Mouse (Mus musculus): ENCODE measurements around the gene Nrf1. TPM values are rescaled to one million over a fixed set of nuclear protein-coding genes. Genes with fewer than 3 reads are reported as not detected.

Nrf1 gene
- total and polyA plus RNA-seq, 2 experiments = 11.5 to 13.5 TPM

DNA sequence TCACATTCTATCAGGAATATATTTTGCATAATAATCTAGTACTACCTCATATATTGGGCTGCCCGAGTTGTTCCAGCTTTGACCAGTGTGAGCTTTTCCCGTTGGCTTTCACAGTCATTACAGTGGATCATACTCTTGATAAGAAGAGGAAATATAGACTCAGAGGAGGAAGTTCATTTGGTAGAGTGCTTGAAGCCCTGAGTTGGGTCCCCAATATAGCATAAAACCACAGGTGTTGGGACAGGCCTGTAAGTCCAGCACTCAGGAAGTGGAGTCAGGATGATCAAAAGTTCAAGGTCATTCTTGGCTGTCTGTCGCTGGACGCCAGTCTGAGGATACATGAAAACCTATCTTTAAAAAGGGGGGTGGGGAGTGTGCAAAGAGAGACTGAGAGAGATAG, 12.7 kb upstream of the Nrf1 start:
- Histone ChIP-seq H3K4me1 (ENCODE audit: control insufficient read depth, insufficient read depth, low read length) (peaks cover 1% of the 10 kb centered on the region), H3K79me2 (ENCODE audit: control insufficient read depth, insufficient read depth, low read length) (no peaks in the 10 kb centered on the region), H3K4me3 (ENCODE audit: insufficient read depth, low read depth, low read length) (no peak overlapping the region), H3K36me3 (ENCODE audit: control insufficient read depth, insufficient read depth, low read length) (no peaks in the 10 kb centered on the region), H3K27ac (replicated peaks; ENCODE audit: insufficient read depth, low read depth, low read length) (no peak overlapping the region), H3K9ac (ENCODE audit: low read depth, low read length) (no peak overlapping the region), H3K27me3 (ENCODE audit: control insufficient read depth, insufficient read depth, low read length) (no peaks in the 10 kb centered on the region)
- 51% methylated on average over 4 of the region's 4 CpGs for WGBS
- TF ChIP-seq POLR2A (IDR thresholded peaks at IDR 0.05; ENCODE audit: extremely low read depth, insufficient read depth, low read length) = no peak
- no peak for TF ChIP-seq CTCF (IDR thresholded peaks at IDR 0.05; ENCODE audit: low read depth, low read length)
- no peak for DNase-seq (ENCODE audit: extremely low read depth, low read depth, low spot score)

DNA sequence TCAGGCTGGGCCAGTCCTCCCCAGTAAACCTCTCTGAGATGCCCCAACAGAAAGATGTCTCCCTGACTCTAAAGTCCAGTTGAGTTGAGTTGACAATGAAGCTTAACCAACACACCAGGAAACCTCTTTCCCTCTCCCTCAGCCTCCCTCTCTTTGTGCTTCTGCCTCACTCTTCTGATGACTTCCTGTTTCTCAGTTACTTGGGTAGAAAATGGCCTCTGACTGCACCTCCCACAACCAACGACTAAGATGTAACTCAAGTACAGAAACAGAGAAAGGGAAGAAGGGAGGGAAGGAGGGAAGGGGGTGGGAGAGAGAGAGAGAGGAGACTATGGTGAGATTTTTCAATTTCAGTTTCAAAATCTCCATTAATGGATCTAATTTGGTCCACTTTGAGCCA, 6.3 kb upstream of the Nrf1 start:
- 43% methylated on average over 1 of the region's 1 CpGs for WGBS
- no peak overlapping the region for H3K27ac ChIP-seq (replicated peaks; ENCODE audit: insufficient read depth, low read depth, low read length)
- peaks cover 1% of the 10 kb centered on the region for H3K4me1 ChIP-seq (ENCODE audit: control insufficient read depth, insufficient read depth, low read length)
- no peak for DNase-seq (ENCODE audit: extremely low read depth, low read depth, low spot score)
- no peaks in the 10 kb centered on the region for H3K79me2 ChIP-seq (ENCODE audit: control insufficient read depth, insufficient read depth, low read length)
- H3K9ac ChIP-seq (ENCODE audit: low read depth, low read length) = no peak overlapping the region
- H3K4me3 ChIP-seq (ENCODE audit: insufficient read depth, low read depth, low read length) = no peak overlapping the region
- H3K36me3 ChIP-seq (ENCODE audit: control insufficient read depth, insufficient read depth, low read length) = no peaks in the 10 kb centered on the region
- H3K27me3 ChIP-seq (ENCODE audit: control insufficient read depth, insufficient read depth, low read length) = no peaks in the 10 kb centered on the region
- no peak for TF ChIP-seq CTCF (IDR thresholded peaks at IDR 0.05; ENCODE audit: low read depth, low read length)
- TF ChIP-seq POLR2A (IDR thresholded peaks at IDR 0.05; ENCODE audit: extremely low read depth, insufficient read depth, low read length) = no peak

DNA sequence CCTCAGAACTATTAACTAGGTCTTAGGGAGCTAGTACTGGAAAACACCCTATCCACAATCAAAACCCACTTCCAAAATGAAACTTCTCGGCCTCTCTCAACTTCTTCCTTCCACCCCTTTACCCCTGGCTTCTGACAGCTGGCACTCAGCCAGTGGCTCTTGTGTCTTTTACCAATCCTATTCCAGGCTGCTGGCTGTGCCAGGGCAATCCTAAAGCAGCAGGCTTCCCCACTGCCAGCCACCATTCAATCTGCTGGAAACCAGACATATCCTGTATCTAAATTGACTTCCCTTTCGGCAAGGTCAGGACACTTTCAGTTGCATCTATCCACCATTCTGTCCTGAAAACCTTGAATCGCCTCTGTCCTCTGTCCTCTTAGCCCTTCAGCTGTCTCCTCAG, 5.3 kb upstream of the Nrf1 start:
- Histone ChIP-seq H3K27ac (replicated peaks; ENCODE audit: insufficient read depth, low read depth, low read length) (no peak overlapping the region), H3K9ac (ENCODE audit: low read depth, low read length) (no peak overlapping the region), H3K79me2 (ENCODE audit: control insufficient read depth, insufficient read depth, low read length) (no peaks in the 10 kb centered on the region), H3K36me3 (ENCODE audit: control insufficient read depth, insufficient read depth, low read length) (no peaks in the 10 kb centered on the region), H3K4me1 (ENCODE audit: control insufficient read depth, insufficient read depth, low read length) (peaks cover 3% of the 10 kb centered on the region), H3K4me3 (ENCODE audit: insufficient read depth, low read depth, low read length) (no peak overlapping the region), H3K27me3 (ENCODE audit: control insufficient read depth, insufficient read depth, low read length) (no peaks in the 10 kb centered on the region)
- WGBS = 78% methylated on average over 3 of the region's 3 CpGs
- TF ChIP-seq POLR2A (IDR thresholded peaks at IDR 0.05; ENCODE audit: extremely low read depth, insufficient read depth, low read length) (no peak), CTCF (IDR thresholded peaks at IDR 0.05; ENCODE audit: low read depth, low read length) (no peak)
- DNase-seq (ENCODE audit: extremely low read depth, low read depth, low spot score) = no peak

DNA sequence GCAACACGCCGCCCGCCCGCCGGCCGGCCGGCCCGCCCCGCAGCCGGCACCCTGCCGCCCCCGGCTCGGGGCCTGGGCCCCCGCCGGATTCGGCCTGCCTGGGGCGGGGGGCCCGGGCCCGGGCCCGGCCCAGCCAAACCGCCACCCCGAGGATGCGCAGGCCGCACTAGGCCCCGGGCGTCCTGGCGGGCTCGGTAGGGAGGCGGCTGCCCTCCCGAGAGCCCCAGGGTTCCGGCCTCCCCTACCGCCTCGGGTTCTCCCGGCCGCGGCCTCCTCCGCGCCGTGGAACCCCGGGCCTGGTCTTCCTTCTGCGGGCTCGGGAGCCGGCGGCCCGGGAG, 344 bp downstream of the Nrf1 start:
- H3K27me3 ChIP-seq (ENCODE audit: control insufficient read depth, insufficient read depth, low read length) = no peaks in the 10 kb centered on the region
- no peaks in the 10 kb centered on the region for H3K36me3 ChIP-seq (ENCODE audit: control insufficient read depth, insufficient read depth, low read length)
- peak overlapping the region; percentile 100 for H3K27ac ChIP-seq (replicated peaks; ENCODE audit: insufficient read depth, low read depth, low read length)
- H3K4me3 ChIP-seq (ENCODE audit: insufficient read depth, low read depth, low read length) = peak overlapping the region; percentile 87
- DNase-seq (ENCODE audit: extremely low read depth, low read depth, low spot score) = no peak
- peak overlapping the region; percentile 100 for H3K9ac ChIP-seq (ENCODE audit: low read depth, low read length)
- no peak for TF ChIP-seq CTCF (IDR thresholded peaks at IDR 0.05; ENCODE audit: low read depth, low read length)
- TF ChIP-seq POLR2A (IDR thresholded peaks at IDR 0.05; ENCODE audit: extremely low read depth, insufficient read depth, low read length) = no peak
- 1% methylated on average over 40 of the region's 45 CpGs for WGBS
- H3K4me1 ChIP-seq (ENCODE audit: control insufficient read depth, insufficient read depth, low read length) = peaks cover 6% of the 10 kb centered on the region
- H3K79me2 ChIP-seq (ENCODE audit: control insufficient read depth, insufficient read depth, low read length) = peaks cover 21% of the 10 kb centered on the region

DNA sequence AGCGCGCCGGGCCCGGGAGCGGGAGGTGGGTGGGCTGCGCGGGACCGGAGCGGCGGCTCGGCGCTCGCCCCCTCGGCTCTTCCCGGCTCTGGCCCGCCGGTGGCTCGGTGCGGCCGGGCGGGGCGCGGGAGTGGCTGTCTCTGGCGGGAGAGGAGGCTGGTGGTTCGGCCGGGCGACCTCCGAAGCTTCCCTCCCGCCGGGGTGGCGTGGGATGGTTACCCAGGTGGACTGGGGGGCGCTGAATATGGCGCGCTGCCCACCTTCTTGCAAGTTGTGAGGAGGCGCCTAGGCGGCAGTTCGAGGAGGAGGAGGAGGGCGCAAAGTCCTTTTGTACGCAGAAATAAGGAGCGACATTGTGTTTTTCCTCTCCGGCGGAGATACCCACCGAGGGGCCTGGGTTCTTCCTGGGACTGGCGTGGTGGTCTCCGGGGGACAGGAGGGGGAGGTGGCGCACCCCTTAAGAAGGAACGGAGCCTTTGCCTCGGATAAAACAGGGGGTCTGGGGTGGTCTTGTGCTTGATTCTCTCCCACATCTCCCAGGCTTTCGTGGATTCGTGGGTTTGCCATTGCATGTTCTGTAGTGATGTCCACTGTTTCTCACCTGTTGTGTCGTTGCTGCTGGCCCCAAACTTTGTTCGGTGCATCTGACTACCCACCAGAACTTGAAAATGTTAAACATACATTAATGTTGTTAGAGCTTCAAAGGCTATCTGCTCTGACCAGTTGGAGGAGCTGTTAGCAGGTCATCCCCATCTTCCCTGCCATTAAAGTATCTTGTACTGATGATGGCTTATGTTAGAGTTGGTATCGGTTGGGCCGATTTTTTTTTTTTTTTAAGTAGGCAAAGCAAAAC, 939 bp downstream of the Nrf1 start:
- WGBS = 1% methylated on average over 54 of the region's 54 CpGs
- peaks cover 25% of the 10 kb centered on the region for H3K79me2 ChIP-seq (ENCODE audit: control insufficient read depth, insufficient read depth, low read length)
- TF ChIP-seq CTCF (IDR thresholded peaks at IDR 0.05; ENCODE audit: low read depth, low read length) = no peak
- TF ChIP-seq POLR2A (IDR thresholded peaks at IDR 0.05; ENCODE audit: extremely low read depth, insufficient read depth, low read length) = no peak

DNA sequence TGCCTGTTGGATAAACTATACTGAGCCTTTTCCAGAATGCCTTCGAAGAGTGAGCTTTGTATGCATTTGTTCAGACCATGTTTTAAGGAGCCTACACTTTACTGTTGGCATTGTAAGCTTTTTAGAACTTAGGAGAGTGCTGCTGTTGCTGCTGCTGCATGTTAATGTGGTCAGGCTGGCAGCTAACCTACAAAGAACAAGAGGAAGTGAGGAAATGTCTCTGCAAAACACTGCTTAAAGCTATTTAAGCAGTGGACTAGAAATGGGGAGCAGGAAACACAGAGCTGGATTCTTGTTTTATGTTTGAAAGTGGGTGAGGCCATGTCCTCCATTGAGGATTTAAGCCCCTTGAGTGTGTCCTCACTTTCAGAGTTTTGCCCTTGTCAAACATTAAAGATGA, 5.3 kb downstream of the Nrf1 start:
- no peaks in the 10 kb centered on the region for H3K27me3 ChIP-seq (ENCODE audit: control insufficient read depth, insufficient read depth, low read length)
- no peak overlapping the region for H3K4me3 ChIP-seq (ENCODE audit: insufficient read depth, low read depth, low read length)
- TF ChIP-seq POLR2A (IDR thresholded peaks at IDR 0.05; ENCODE audit: extremely low read depth, insufficient read depth, low read length) (no peak), CTCF (IDR thresholded peaks at IDR 0.05; ENCODE audit: low read depth, low read length) (no peak)
- H3K4me1 ChIP-seq (ENCODE audit: control insufficient read depth, insufficient read depth, low read length) = peaks cover 5% of the 10 kb centered on the region
- no peak for DNase-seq (ENCODE audit: extremely low read depth, low read depth, low spot score)
- no peak overlapping the region for H3K9ac ChIP-seq (ENCODE audit: low read depth, low read length)
- no peak overlapping the region for H3K27ac ChIP-seq (replicated peaks; ENCODE audit: insufficient read depth, low read depth, low read length)
- H3K36me3 ChIP-seq (ENCODE audit: control insufficient read depth, insufficient read depth, low read length) = no peaks in the 10 kb centered on the region
- WGBS = 73% methylated on average over 1 of the region's 1 CpGs
- H3K79me2 ChIP-seq (ENCODE audit: control insufficient read depth, insufficient read depth, low read length) = peaks cover 30% of the 10 kb centered on the region

More for the DNA sequence above, 939 bp downstream of the Nrf1 start:
- no peaks in the 10 kb centered on the region for H3K27me3 ChIP-seq (ENCODE audit: control insufficient read depth, insufficient read depth, low read length)
- H3K27ac ChIP-seq (replicated peaks; ENCODE audit: insufficient read depth, low read depth, low read length) = peak overlapping the region; percentile 100
- peak; percentile 27 for DNase-seq (ENCODE audit: extremely low read depth, low read depth, low spot score)
- peak overlapping the region; percentile 87 for H3K4me3 ChIP-seq (ENCODE audit: insufficient read depth, low read depth, low read length)
- peak overlapping the region; percentile 100 for H3K9ac ChIP-seq (ENCODE audit: low read depth, low read length)
- H3K4me1 ChIP-seq (ENCODE audit: control insufficient read depth, insufficient read depth, low read length) = peaks cover 6% of the 10 kb centered on the region
- H3K36me3 ChIP-seq (ENCODE audit: control insufficient read depth, insufficient read depth, low read length) = no peaks in the 10 kb centered on the region
